Mouse (Mus musculus) liver (tissue): ENCODE results near the gene Ss18l2.

Source experiments
- DNase-seq: peaks from one replicate; pipeline ENCODE4 v3.0.0-alpha.2; 2020; ENCODE audit warnings: mixed read lengths

Ss18l2 gene

GRCm38 (mm10) chr9:121709898-121710583 is at the start of gene Ss18l2:
TSS of gene Ss18l2 (plus strand) at chr9:121710329.
- peak; percentile 99 for DNase-seq

GRCm38 (mm10) chr9:121663467-121663866 is 46.7 kb upstream of the Ss18l2 start:
- no peak for DNase-seq

- no peak for DNase-seq
These were observed 46.0 kb upstream of the Ss18l2 start for GRCm38 (mm10) chr9:121664104-121664503.

- no peak for DNase-seq
These were observed 43.0 kb upstream of the Ss18l2 start for GRCm38 (mm10) chr9:121666957-121667630.

GRCm38 (mm10) chr9:121667822-121668221 is 42.3 kb upstream of the Ss18l2 start:
- no peak for DNase-seq

GRCm38 (mm10) chr9:121669348-121669791 is 40.8 kb upstream of the Ss18l2 start:
- DNase-seq: peak; percentile 58

GRCm38 (mm10) chr9:121671300-121671699 is 38.8 kb upstream of the Ss18l2 start:
- DNase-seq: peak; percentile 41

- DNase-seq: peak; percentile 44
These were observed 37.8 kb upstream of the Ss18l2 start for GRCm38 (mm10) chr9:121672311-121672710.

GRCm38 (mm10) chr9:121673716-121674115 is 36.4 kb upstream of the Ss18l2 start:
- DNase-seq: no peak

GRCm38 (mm10) chr9:121675011-121675410 is 35.1 kb upstream of the Ss18l2 start:
- DNase-seq: no peak

GRCm38 (mm10) chr9:121675556-121675955 is 34.6 kb upstream of the Ss18l2 start:
- no peak for DNase-seq

GRCm38 (mm10) chr9:121677069-121677468 is 33.1 kb upstream of the Ss18l2 start:
- DNase-seq: no peak

GRCm38 (mm10) chr9:121677476-121677875 is 32.7 kb upstream of the Ss18l2 start:
- no peak for DNase-seq

GRCm38 (mm10) chr9:121679549-121679948 is 30.6 kb upstream of the Ss18l2 start:
- DNase-seq: peak; percentile 39

GRCm38 (mm10) chr9:121681191-121681590 is 28.9 kb upstream of the Ss18l2 start:
- no peak for DNase-seq

- DNase-seq: no peak
These were observed 28.0 kb upstream of the Ss18l2 start for GRCm38 (mm10) chr9:121682037-121682680.

GRCm38 (mm10) chr9:121684702-121685101 is 25.4 kb upstream of the Ss18l2 start:
- no peak for DNase-seq

- DNase-seq: no peak
These were observed 19.9 kb upstream of the Ss18l2 start for GRCm38 (mm10) chr9:121690200-121690651.

- no peak for DNase-seq
These were observed 19.4 kb upstream of the Ss18l2 start for GRCm38 (mm10) chr9:121690734-121691133.

GRCm38 (mm10) chr9:121694736-121695135 is 15.4 kb upstream of the Ss18l2 start:
- DNase-seq: no peak

- no peak for DNase-seq
These were observed 13.5 kb upstream of the Ss18l2 start for GRCm38 (mm10) chr9:121696626-121697025.

- DNase-seq: peak; percentile 54
These were observed 12.7 kb upstream of the Ss18l2 start for GRCm38 (mm10) chr9:121697150-121698049.

GRCm38 (mm10) chr9:121704261-121704645 is 5.9 kb upstream of the Ss18l2 start:
- DNase-seq: no peak
